Mouse (Mus musculus): ENCODE measurements around the gene Cxcl1.
"Not testable (repeated sequence)": the region's sequence is repeated elsewhere in the genome, so short reads cannot be mapped to it uniquely, and the experiment has no call there.

Cxcl1 gene

DNA sequence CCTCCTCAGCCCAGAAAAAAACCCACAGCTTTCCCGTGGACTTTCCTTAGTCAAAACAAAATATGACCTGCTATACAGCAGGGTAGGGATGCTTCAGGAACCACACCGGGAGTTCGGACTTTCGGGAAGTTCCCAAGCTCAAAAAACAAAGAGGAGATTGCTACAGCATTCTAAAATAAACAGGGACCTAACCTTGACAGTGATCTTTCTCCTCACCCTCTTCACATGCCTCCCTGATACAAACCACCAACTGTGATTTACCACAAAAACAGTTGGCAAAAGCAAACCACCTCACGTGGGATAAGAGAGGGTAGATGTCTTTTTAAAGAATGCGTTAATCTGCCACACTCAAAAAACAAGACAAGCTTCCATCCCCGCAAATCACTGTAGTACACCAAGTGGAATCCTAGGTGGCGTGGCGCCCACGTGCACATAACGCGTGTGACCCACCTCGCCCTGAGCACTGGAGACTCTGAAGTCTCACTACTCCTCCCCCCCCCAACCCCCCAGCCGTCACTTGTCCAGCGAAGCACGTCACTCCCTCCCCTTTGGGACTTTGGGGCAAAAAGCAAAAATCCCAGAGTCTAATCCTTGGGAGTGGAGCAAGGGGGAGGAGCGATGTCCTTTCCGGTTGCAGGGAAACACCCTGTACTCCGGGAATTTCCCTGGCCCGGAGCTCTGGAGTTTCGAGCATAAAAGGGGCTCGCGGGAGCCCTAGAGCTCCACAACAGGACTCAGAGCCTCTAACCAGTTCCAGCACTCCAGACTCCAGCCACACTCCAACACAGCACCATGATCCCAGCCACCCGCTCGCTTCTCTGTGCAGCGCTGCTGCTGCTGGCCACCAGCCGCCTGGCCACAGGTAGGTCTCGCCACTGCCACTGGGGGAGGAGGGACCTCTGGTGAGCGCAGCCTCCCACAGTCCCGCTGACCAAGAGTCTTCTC lies at the start of gene Cxcl1:
TSS of gene Cxcl1 (plus strand) at position 723 of the 945 bp plus-strand sequence.
- peak; percentile 61 for DNase-seq

DNA sequence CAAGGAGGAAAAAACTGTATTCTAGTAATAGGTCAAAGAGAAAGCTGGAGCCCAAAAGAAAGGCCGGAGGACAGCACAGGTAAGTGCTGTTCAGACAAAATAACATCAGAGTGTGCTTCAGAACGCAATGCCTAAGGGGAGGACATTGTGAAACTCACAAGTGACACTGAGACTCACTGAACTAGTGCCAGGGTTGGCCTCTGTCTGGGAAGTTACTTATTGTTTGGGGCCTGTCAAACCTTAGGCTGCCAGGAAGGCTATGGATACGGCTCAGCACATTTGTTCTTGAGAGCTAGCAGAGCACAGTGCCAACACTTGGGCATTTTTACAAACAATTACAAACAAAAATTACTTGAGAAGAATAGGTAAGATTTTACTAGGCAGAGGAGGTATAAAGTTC lies 47.1 kb upstream of the Cxcl1 start:
- peak; percentile 20 for DNase-seq

- not testable (repeated sequence) for DNase-seq
Measured at GRCm38 (mm10) chr5:90850096-90850495, 40.9 kb upstream of the Cxcl1 start.

- not testable (repeated sequence) for DNase-seq
Measured at GRCm38 (mm10) chr5:90851391-90851790, 39.6 kb upstream of the Cxcl1 start.

DNA sequence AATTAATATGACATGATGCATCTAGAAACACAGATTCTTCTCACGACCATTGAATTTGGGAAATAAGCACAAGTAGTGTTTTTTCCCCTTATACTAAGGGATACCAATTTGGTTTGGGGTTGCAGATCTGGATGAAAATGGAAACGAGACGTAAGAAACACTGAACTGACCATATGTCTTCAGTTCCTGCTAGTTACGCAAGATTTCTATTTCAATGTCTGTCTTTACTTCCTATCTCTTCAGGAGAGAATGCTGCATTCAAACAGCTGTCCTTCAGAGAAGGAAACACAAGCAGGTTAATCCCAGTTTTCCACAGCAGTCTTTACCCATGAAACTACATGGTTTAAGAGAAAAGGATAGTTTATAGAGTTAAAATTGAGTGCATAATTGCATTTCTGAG lies 37.8 kb upstream of the Cxcl1 start:
- DNase-seq = no peak

GRCm38 (mm10) chr5:90855308-90856230 lies 35.5 kb upstream of the Cxcl1 start:
- no peak for DNase-seq

GRCm38 (mm10) chr5:90857463-90857862 lies 33.6 kb upstream of the Cxcl1 start:
- no peak for DNase-seq

DNA sequence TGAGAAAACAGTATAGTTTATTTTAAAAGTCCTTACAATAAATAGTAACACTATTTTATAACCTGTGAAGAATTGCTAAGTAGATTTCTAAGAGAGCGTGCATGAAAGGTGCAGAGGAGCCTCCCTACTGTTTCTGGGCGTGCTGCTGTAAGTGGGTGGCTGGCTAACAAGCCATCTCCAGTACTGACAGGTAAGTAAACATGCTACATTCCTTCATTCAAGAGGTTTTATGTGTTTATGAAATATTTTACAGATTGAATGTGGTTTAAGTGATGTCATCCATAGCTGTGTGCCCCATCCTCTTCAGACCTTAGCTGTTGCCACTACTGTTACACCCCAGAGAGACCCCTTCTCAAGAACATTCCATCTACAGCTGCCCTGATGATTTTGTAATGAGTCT lies 32.6 kb upstream of the Cxcl1 start:
- no peak for DNase-seq

DNA sequence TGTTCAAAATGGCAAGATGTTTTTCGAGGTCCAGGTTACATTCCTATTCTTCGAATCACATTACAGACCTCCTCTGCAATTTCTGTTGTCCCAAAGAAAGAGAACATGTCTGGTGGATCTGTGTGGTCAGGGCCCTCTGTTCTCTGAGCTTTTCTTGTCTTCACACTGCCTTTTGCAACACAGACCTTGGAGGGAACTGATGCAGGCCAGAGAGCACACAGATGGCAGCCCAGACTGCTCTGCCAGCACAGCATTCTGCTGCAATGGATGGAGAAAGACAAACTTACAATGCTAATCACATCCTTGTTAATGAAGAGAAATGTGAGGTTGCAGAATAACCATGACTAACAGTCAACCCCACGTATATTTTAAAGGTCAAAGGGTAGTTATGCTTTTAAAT lies 32.0 kb upstream of the Cxcl1 start:
- no peak for DNase-seq

DNA sequence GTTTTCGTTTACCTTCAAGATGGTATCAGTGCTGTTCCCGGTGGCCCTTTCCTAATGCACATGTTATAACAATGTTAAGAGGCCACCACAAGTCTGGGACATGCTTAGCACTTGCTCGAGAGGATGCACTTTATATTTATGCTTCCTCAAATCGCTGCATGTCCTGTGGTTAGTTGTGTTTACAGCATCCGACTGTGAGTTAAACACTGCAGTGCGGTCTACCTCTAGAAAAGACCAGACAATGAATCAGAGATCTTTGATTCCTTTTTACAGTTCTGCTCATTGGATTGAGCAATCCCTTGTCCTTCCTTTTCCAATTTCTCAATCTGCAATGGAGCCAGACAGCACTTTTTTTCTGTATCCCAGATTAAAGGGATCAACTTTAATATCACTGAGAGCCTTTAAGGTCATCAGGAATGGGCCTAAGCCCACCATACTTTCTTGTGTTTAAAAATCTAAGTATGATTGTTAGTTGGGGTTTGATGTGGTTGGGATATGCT lies 29.1 kb upstream of the Cxcl1 start:
- DNase-seq = no peak

DNA sequence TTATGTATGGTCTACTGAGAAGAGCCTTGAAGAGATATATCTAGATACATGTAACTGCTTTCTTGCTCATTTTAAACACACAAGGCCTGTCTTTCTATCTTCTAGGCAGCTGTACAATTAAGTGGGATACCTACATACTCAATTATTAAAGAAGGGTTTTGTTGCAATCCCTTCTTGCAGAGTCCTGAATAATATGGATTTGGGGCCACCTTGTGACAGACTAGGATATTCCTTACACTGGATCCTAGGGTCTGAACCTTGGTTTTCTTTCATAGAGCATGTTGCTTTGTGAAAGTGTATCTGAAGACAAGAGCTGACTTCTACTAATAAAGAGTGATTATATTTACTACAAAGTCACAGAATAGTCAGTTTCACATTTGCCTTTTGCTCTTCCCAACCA lies 24.3 kb upstream of the Cxcl1 start:
- DNase-seq = no peak

DNA sequence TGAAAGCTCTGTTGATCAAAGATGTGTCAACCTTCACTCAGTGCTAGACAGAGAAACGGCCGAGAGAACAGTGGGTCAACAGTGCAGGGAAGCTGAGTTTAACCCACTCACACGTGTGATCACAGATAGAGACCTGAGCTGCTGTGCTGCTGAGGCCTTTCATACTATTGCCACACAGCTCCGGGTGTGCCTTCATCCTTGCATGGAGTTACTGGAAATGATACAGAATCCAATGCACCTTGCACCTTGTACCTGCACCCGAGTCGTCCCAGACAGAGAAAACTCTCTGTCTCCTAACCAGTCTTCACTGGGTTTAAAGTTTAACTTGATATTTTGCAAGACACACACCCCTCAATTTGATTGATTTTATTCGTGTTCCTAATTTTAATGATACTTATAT lies 18.7 kb upstream of the Cxcl1 start:
- peak; percentile 36 for DNase-seq

GRCm38 (mm10) chr5:90876045-90876444 lies 15.0 kb upstream of the Cxcl1 start:
- DNase-seq = no peak

DNA sequence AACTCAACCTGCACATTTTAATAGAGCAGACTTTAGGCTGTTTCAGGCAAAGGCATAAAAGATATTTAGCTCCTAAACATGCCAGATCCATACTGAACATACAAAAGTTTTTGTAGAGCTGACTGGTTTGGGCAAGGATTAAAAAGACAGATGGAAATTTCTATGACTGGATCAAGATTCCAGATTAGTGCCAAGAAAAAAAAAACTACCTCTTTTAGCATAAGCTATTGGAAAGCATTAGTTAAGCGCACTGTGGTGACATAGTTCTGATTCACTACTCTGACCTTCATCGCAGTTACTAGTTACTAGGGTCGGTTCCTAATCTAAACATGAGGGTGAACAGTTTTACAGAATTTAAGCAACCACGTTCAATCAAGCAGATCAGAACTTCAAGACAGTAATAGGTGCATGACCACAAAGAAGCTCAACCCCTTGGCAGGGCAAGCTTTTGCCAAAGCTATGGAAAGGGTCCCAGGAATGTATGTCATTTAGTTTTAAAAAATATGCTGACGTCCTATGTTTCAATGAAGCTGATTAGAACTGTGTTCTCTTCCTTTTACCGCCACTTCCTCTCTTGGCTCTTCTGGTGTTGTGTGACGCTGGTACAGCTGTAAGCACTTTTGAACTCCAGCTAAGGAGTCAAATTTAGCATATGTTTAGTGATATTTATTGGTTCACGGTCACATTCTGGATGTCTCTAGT lies 14.4 kb upstream of the Cxcl1 start:
- no peak for DNase-seq

DNA sequence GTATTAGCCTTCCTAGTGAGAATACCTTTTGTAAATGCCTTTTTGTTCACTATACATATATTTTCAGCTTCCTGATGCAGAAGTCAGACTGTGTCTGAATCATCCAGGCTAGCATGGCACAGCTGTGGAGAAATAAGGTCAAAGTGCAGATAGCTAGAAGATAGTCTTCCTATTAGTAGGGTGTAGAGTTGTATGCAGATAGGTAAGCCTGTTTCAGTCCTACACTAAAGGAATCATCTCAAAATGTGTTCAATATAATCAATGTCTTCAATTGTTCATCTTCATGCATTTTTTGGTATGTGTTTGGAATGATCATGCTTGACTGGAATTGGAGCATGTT lies 13.9 kb upstream of the Cxcl1 start:
- DNase-seq = no peak

GRCm38 (mm10) chr5:90879307-90880014 lies 11.6 kb upstream of the Cxcl1 start:
- no peak for DNase-seq

GRCm38 (mm10) chr5:90880335-90880850 lies 10.6 kb upstream of the Cxcl1 start:
- no peak for DNase-seq

GRCm38 (mm10) chr5:90881021-90881420 lies 10.0 kb upstream of the Cxcl1 start:
- no peak for DNase-seq

GRCm38 (mm10) chr5:90881682-90882081 lies 9.4 kb upstream of the Cxcl1 start:
- no peak for DNase-seq

- no peak for DNase-seq
Measured at GRCm38 (mm10) chr5:90882146-90882545, 8.9 kb upstream of the Cxcl1 start.

DNA sequence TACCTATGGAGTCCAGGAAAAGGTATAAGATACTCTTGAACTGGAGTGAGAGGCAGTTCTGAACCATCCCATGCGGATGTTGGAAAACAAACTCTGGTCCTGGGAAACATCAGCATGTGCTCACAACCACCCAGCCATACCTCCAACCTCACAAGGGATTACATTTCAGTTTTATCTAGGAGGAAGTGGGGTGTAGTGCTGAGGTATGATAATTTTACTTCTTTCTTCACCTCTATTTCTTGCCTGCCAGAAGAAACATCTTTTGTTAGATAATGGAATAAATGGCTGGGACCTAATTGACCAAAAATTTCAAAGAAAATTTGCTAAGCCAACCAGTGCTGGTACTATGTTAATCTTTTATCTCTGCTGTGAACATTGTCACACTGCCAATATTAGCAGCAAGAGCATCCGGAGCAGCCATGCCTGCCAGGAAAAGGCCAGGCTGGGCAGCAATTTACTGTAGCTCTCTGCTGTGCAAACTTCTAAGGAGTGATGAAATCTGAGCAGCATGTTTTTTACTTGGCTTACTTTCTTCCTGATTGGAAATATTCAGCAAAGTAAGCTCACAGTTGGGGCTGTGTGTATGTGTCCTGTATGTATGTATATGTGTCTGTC lies 6.3 kb upstream of the Cxcl1 start:
- DNase-seq = peak; percentile 25

DNA sequence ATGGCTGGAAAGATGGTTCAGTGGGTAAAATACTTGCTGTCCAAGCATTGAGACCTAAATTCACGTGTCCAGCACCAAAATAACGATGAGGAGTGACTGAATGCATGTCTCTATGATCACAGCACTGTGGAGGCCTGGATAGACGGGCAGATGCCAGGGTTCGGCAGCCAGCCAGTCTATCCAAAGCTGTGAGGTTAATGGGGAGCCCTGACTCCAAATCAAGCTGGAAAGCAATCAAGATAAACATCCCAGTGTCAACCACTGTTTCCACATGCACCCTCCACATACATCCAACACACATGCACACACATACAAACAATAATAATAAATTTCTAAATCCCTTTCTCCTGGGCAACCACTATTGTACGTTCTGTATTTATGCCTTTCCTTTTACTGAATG lies 2.4 kb upstream of the Cxcl1 start:
- DNase-seq = no peak
